Mouse (Mus musculus): Measurements from ENCODE around the gene Adssl1.

GRCm38 (mm10) chr12:112619686-112620353 is at the start of gene Adssl1:
- no peak for TF ChIP-seq CTCF (IDR thresholded peaks at IDR 0.05)
- TF ChIP-seq EP300 (IDR thresholded peaks at IDR 0.05), result no peak
